Mouse (Mus musculus) liver, postnatal 0 days (tissue): ENCODE measurements around the gene Nrxn1.

Experiments
- CTCF ChIP-seq: sonication (generic); IDR thresholded peaks from 2 replicates; pipeline ENCODE4 v1.5.1; 2016; ENCODE audit warnings: antibody characterized with exemption, low read depth
- EP300 ChIP-seq: IDR thresholded peaks from 2 replicates; pipeline ENCODE4 v1.6.1; 2016; ENCODE audit warnings: antibody characterized with exemption, low read depth, mild to moderate bottlenecking

- TF ChIP-seq CTCF: no peak
- no peak for TF ChIP-seq EP300
These were observed 67.7 kb downstream of the Nrxn1 start for GRCm38 (mm10) chr17:91025061-91025623.
